Mouse (Mus musculus) testis, adult 2 months (tissue): ENCODE data around the gene Ttyh3. TPM values are rescaled to one million over a fixed set of nuclear protein-coding genes. Genes with fewer than 3 reads are reported as not detected.

Experiments
- H3K27ac ChIP-seq: fragments of 200-500 bp; 2 replicates; pipeline ENCODE4 v1.5.1; 2012; ENCODE audit warnings: low read depth, low read length; ENCODE audit not compliant: control insufficient read depth, insufficient read depth
- H3K27me3 ChIP-seq: fragments of 200-500 bp; 2 replicates; pipeline ENCODE4 v1.6.1; 2012; ENCODE audit warnings: mild to moderate bottlenecking, low read length, moderate library complexity; ENCODE audit not compliant: control insufficient read depth, insufficient read depth
- H3K36me3 ChIP-seq: fragments of 200-500 bp; 2 replicates; pipeline ENCODE4 v1.6.1; 2012; ENCODE audit warnings: mild to moderate bottlenecking, low read length; ENCODE audit not compliant: control insufficient read depth, insufficient read depth
- H3K4me1 ChIP-seq: fragments of 200-500 bp; 2 replicates; pipeline ENCODE4 v1.6.1; 2012; ENCODE audit warnings: low read length; ENCODE audit not compliant: control insufficient read depth, insufficient read depth
- H3K4me3 ChIP-seq: fragments of 200-500 bp; 2 replicates; pipeline ENCODE4 v1.5.1; 2012; ENCODE audit warnings: low read depth, mild to moderate bottlenecking, low read length, moderate library complexity, mixed read lengths; ENCODE audit not compliant: control insufficient read depth
- CTCF ChIP-seq: fragments of 200-500 bp; IDR thresholded peaks from 2 replicates; pipeline ENCODE4 v1.5.1; 2012; ENCODE audit warnings: low read depth, mild to moderate bottlenecking, inconsistent platforms, low read length, moderate library complexity; ENCODE audit not compliant: control insufficient read depth, insufficient read depth, insufficient replicate concordance
- POLR2A ChIP-seq: fragments of 200-500 bp; IDR thresholded peaks from 2 replicates; pipeline ENCODE4 v1.6.1; 2012; ENCODE audit warnings: low read depth, mild to moderate bottlenecking, inconsistent platforms, low read length, moderate library complexity; ENCODE audit not compliant: control insufficient read depth
- polyA plus RNA-seq: library from polyadenylated mRNA; depleted of rRNA; stranded (reverse); fragments of >200 nt; gene quantifications from 2 replicates; pipeline ENCODE4 v1.2.3, GENCODE M21; 2012

The Ttyh3 gene
- polyA plus RNA-seq, 1 experiment = 16.2 TPM

- no peaks in the 10 kb centered on the region for H3K27me3 ChIP-seq
- H3K27ac ChIP-seq = no peak overlapping the region
- H3K36me3 ChIP-seq = no peaks in the 10 kb centered on the region
- H3K4me3 ChIP-seq = no peak overlapping the region
- TF ChIP-seq CTCF (no peak), POLR2A (no peak)
- peaks cover 14% of the 10 kb centered on the region for H3K4me1 ChIP-seq
Measured at GRCm38 (mm10) chr5:140597787-140598186, 51.0 kb downstream of the Ttyh3 start.

- Histone ChIP-seq H3K27me3 (no peaks in the 10 kb centered on the region), H3K4me1 (peaks cover 14% of the 10 kb centered on the region), H3K27ac (no peak overlapping the region), H3K36me3 (no peaks in the 10 kb centered on the region), H3K4me3 (no peak overlapping the region)
- TF ChIP-seq POLR2A = no peak
- TF ChIP-seq CTCF = no peak
Measured at GRCm38 (mm10) chr5:140596927-140597588, 51.8 kb downstream of the Ttyh3 start.

GRCm38 (mm10) chr5:140596426-140596825 lies 52.4 kb downstream of the Ttyh3 start:
- peaks cover 14% of the 10 kb centered on the region for H3K4me1 ChIP-seq
- H3K36me3 ChIP-seq = no peaks in the 10 kb centered on the region
- no peak overlapping the region for H3K4me3 ChIP-seq
- no peaks in the 10 kb centered on the region for H3K27me3 ChIP-seq
- no peak for TF ChIP-seq POLR2A
- TF ChIP-seq CTCF = no peak
- no peak overlapping the region for H3K27ac ChIP-seq

- no peak overlapping the region for H3K27ac ChIP-seq
- H3K36me3 ChIP-seq = no peaks in the 10 kb centered on the region
- no peak overlapping the region for H3K4me3 ChIP-seq
- TF ChIP-seq CTCF (no peak), POLR2A (no peak)
- H3K4me1 ChIP-seq = peaks cover 14% of the 10 kb centered on the region
- no peaks in the 10 kb centered on the region for H3K27me3 ChIP-seq
Measured at GRCm38 (mm10) chr5:140594846-140595245, 54.0 kb downstream of the Ttyh3 start.

- no peak overlapping the region for H3K27ac ChIP-seq
- H3K27me3 ChIP-seq = no peaks in the 10 kb centered on the region
- H3K4me3 ChIP-seq = no peak overlapping the region
- H3K36me3 ChIP-seq = no peaks in the 10 kb centered on the region
- no peak for TF ChIP-seq POLR2A
- TF ChIP-seq CTCF = no peak
- H3K4me1 ChIP-seq = no peaks in the 10 kb centered on the region
Measured at GRCm38 (mm10) chr5:140589082-140589774, 59.6 kb downstream of the Ttyh3 start.

GRCm38 (mm10) chr5:140583732-140584368 lies 65.0 kb downstream of the Ttyh3 start:
- Histone ChIP-seq H3K27ac (no peak overlapping the region), H3K4me3 (no peak overlapping the region), H3K36me3 (no peaks in the 10 kb centered on the region), H3K4me1 (peaks cover 5% of the 10 kb centered on the region), H3K27me3 (no peaks in the 10 kb centered on the region)
- TF ChIP-seq POLR2A (no peak), CTCF (no peak)

- Histone ChIP-seq H3K4me1 (peaks cover 5% of the 10 kb centered on the region), H3K4me3 (no peak overlapping the region)
- TF ChIP-seq POLR2A (no peak), CTCF (no peak)
Measured at GRCm38 (mm10) chr5:140582995-140583731, 65.7 kb downstream of the Ttyh3 start.

More at GRCm38 (mm10) chr5:140582995-140583731, 65.7 kb downstream of the Ttyh3 start:
- Histone ChIP-seq H3K27me3 (no peaks in the 10 kb centered on the region), H3K27ac (no peak overlapping the region), H3K36me3 (no peaks in the 10 kb centered on the region)
